Mouse (Mus musculus) midbrain, postnatal 0 days (tissue): Measurements from ENCODE around the gene Samd10. TPM values are rescaled to one million over a fixed set of nuclear protein-coding genes. Genes with fewer than 3 reads are reported as not detected.

ENCODE experiments used
- ATAC-seq: fragments of 200-750 bp; cut with Nextera tagmentation; 2 replicates; pipeline ENCODE4 v1.8.0; 2017; ENCODE audit warnings: moderate number of reproducible peaks, mild to moderate bottlenecking, moderate TSS enrichment, moderate library complexity; ENCODE audit not compliant: low FRiP score
- DNase-seq: peaks from one replicate; pipeline ENCODE4 v3.0.0-alpha.2; 2015; ENCODE audit warnings: low spot score
- H3K27ac ChIP-seq: fragments of 300-500 bp; sonication (generic); 2 replicates; pipeline ENCODE4 v1.5.1; 2014; ENCODE audit warnings: low read depth, mild to moderate bottlenecking, low read length, mixed read lengths
- H3K27me3 ChIP-seq: fragments of 300-500 bp; sonication (generic); 2 replicates; pipeline ENCODE4 v1.6.1; 2014; ENCODE audit warnings: low read length, control low read depth, mixed read lengths; ENCODE audit not compliant: insufficient read depth
- H3K36me3 ChIP-seq: fragments of 300-500 bp; sonication (generic); 2 replicates; pipeline ENCODE4 v1.6.1; 2014; ENCODE audit warnings: low read length, control low read depth, mixed read lengths; ENCODE audit not compliant: insufficient read depth
- H3K4me1 ChIP-seq: fragments of 300-500 bp; sonication (generic); 2 replicates; pipeline ENCODE4 v1.6.1; 2014; ENCODE audit warnings: mild to moderate bottlenecking, control low read depth, antibody characterized with exemption, low read length, mixed read lengths; ENCODE audit not compliant: insufficient read depth
- H3K4me2 ChIP-seq: fragments of 300-500 bp; sonication (generic); 2 replicates; pipeline ENCODE4 v1.6.1; 2014; ENCODE audit warnings: low read depth, mild to moderate bottlenecking, low read length, mixed read lengths; ENCODE audit not compliant: poor library complexity, severe bottlenecking
- H3K4me3 ChIP-seq: fragments of 300-500 bp; sonication (generic); 2 replicates; pipeline ENCODE4 v1.5.1; 2014; ENCODE audit warnings: low read depth, mild to moderate bottlenecking, low read length, moderate library complexity
- H3K9ac ChIP-seq: fragments of 300-500 bp; sonication (generic); replicated peaks from 2 replicates; pipeline ENCODE4 v1.6.1; 2014; ENCODE audit warnings: mild to moderate bottlenecking, low read length, moderate library complexity, mixed read lengths; ENCODE audit not compliant: poor library complexity, severe bottlenecking
- H3K9me3 ChIP-seq: fragments of 300-500 bp; sonication (generic); 2 replicates; pipeline ENCODE4 v1.6.1; 2016; ENCODE audit warnings: low read length, control low read depth
- CTCF ChIP-seq: IDR thresholded peaks from 2 replicates; pipeline ENCODE4 v1.5.1; 2016; ENCODE audit warnings: antibody characterized with exemption, mild to moderate bottlenecking
- WGBS: fragments of 180-500 bp; shearing (Covaris S2); extraction: QIAGEN DNeasy Blood & Tissue Kit; methylation state at CpG from one replicate; pipeline ENCODE4 v1.1.7; 2014; 5-methylcytosine and 5-hydroxymethylcytosine counted together
- polyA plus RNA-seq: library from polyadenylated mRNA; unstranded; fragments of >200 nt; fragmentation: Nextera tagmentation; extraction: Ambion mirVana; gene quantifications from 2 replicates; pipeline ENCODE4 v1.2.1, GENCODE M21; 2015
- total RNA-seq: library from RNA; depleted of rRNA; stranded (reverse); fragments of >200 nt; gene quantifications from 2 replicates; pipeline ENCODE4 v1.2.3, GENCODE M21; 2014

The Samd10 gene
- total and polyA plus RNA-seq, 2 experiments from 2014 or later: 140 to 174 TPM

GRCm38 (mm10) chr2:181576613-181577012 is 22.4 kb downstream of the Samd10 start:
- no peak overlapping the region for H3K4me2 ChIP-seq
- TF ChIP-seq CTCF: no peak
- WGBS: 87% methylated on average over 2 of the region's 2 CpGs
- H3K4me1 ChIP-seq: peaks cover 7% of the 10 kb centered on the region; the same call in 1 of the 2 replicates
- DNase-seq (no peak), ATAC-seq (no peak)
- no peaks in the 10 kb centered on the region for H3K9me3 ChIP-seq
- no peaks in the 10 kb centered on the region for H3K27me3 ChIP-seq
- no peak overlapping the region for H3K27ac ChIP-seq
- peaks cover 14% of the 10 kb centered on the region for H3K36me3 ChIP-seq
- H3K9ac ChIP-seq: no peak overlapping the region
- no peak overlapping the region for H3K4me3 ChIP-seq

GRCm38 (mm10) chr2:181574921-181575545 is 24.0 kb downstream of the Samd10 start:
- TF ChIP-seq CTCF: no peak
- Histone ChIP-seq H3K4me1 (no peaks in the 10 kb centered on the region), H3K27me3 (no peaks in the 10 kb centered on the region), H3K36me3 (peaks cover 14% of the 10 kb centered on the region), H3K27ac (no peak overlapping the region), H3K9me3 (no peaks in the 10 kb centered on the region), H3K4me2 (no peak overlapping the region), H3K9ac (no peak overlapping the region), H3K4me3 (no peak overlapping the region)
- WGBS: 91% methylated on average over 7 of the region's 7 CpGs
- no peak for ATAC-seq
- DNase-seq: no peak

- DNase-seq: no peak
- Histone ChIP-seq H3K36me3 (peaks cover 14% of the 10 kb centered on the region), H3K9ac (no peak overlapping the region), H3K27me3 (no peaks in the 10 kb centered on the region), H3K4me3 (no peak overlapping the region), H3K9me3 (no peaks in the 10 kb centered on the region), H3K27ac (no peak overlapping the region), H3K4me2 (no peak overlapping the region), H3K4me1 (no peaks in the 10 kb centered on the region)
- WGBS: 93% methylated on average over 9 of the region's 9 CpGs
- no peak for TF ChIP-seq CTCF
- no peak for ATAC-seq
Measured at GRCm38 (mm10) chr2:181573961-181574360, 25.1 kb downstream of the Samd10 start.

- TF ChIP-seq CTCF: no peak
- Histone ChIP-seq H3K9me3 (no peaks in the 10 kb centered on the region), H3K4me3 (no peak overlapping the region), H3K36me3 (peaks cover 14% of the 10 kb centered on the region), H3K9ac (no peak overlapping the region), H3K27me3 (no peaks in the 10 kb centered on the region), H3K4me1 (no peaks in the 10 kb centered on the region), H3K4me2 (no peak overlapping the region), H3K27ac (no peak overlapping the region)
- no peak for ATAC-seq
- DNase-seq: no peak
- 95% methylated on average over 15 of the region's 15 CpGs for WGBS
Measured at GRCm38 (mm10) chr2:181572921-181573920, 25.8 kb downstream of the Samd10 start.

- Histone ChIP-seq H3K36me3 (peaks cover 14% of the 10 kb centered on the region), H3K4me3 (no peak overlapping the region), H3K4me1 (no peaks in the 10 kb centered on the region), H3K4me2 (no peak overlapping the region), H3K27ac (no peak overlapping the region), H3K27me3 (no peaks in the 10 kb centered on the region), H3K9ac (no peak overlapping the region), H3K9me3 (no peaks in the 10 kb centered on the region)
- TF ChIP-seq CTCF: no peak
- DNase-seq (no peak), ATAC-seq (no peak)
- WGBS: 93% methylated on average over 11 of the region's 11 CpGs
Measured at GRCm38 (mm10) chr2:181571941-181572670, 26.9 kb downstream of the Samd10 start.
